Mouse (Mus musculus) heart, embryonic 10.5 days (tissue): ENCODE measurements around the gene Atxn1. TPM values are rescaled to one million over a fixed set of nuclear protein-coding genes. Genes with fewer than 3 reads are reported as not detected.

Source experiments
- DNase-seq: peaks from one replicate; pipeline ENCODE4 v3.0.0-alpha.2; 2017; ENCODE audit warnings: low spot score
- H3K27ac ChIP-seq: fragments of 300-500 bp; sonication (generic); 2 replicates; pipeline ENCODE4 v1.5.1; 2016; ENCODE audit warnings: mild to moderate bottlenecking
- H3K27me3 ChIP-seq: fragments of 300-500 bp; sonication (generic); 2 replicates; pipeline ENCODE4 v1.6.1; 2016; ENCODE audit warnings: mild to moderate bottlenecking; ENCODE audit not compliant: poor library complexity, insufficient read depth, severe bottlenecking
- H3K36me3 ChIP-seq: fragments of 300-500 bp; sonication (generic); 2 replicates; pipeline ENCODE4 v1.6.1; 2016; ENCODE audit warnings: mild to moderate bottlenecking, moderate library complexity
- H3K4me1 ChIP-seq: fragments of 300-500 bp; sonication (generic); 2 replicates; pipeline ENCODE4 v1.6.1; 2016; ENCODE audit warnings: mild to moderate bottlenecking
- H3K4me3 ChIP-seq: fragments of 300-500 bp; sonication (generic); 2 replicates; pipeline ENCODE4 v1.5.1; 2016; ENCODE audit warnings: mild to moderate bottlenecking, moderate library complexity
- H3K9me3 ChIP-seq: fragments of 300-500 bp; sonication (generic); 2 replicates; pipeline ENCODE4 v1.6.1; 2016; ENCODE audit warnings: mild to moderate bottlenecking, moderate library complexity
- WGBS: fragments of 180-500 bp; shearing (Covaris S2); methylation state at CpG from one replicate; pipeline ENCODE4 v1.1.7; 2016; 5-methylcytosine and 5-hydroxymethylcytosine counted together
- polyA plus RNA-seq: library from polyadenylated mRNA; unstranded; fragments of >200 nt; fragmentation: Nextera tagmentation; extraction: Ambion mirVana; gene quantifications from 2 replicates; pipeline ENCODE4 v1.2.1, GENCODE M21; 2016

The Atxn1 gene
- polyA plus RNA-seq, 1 experiment from 2014 or later = 3.9 TPM

DNA sequence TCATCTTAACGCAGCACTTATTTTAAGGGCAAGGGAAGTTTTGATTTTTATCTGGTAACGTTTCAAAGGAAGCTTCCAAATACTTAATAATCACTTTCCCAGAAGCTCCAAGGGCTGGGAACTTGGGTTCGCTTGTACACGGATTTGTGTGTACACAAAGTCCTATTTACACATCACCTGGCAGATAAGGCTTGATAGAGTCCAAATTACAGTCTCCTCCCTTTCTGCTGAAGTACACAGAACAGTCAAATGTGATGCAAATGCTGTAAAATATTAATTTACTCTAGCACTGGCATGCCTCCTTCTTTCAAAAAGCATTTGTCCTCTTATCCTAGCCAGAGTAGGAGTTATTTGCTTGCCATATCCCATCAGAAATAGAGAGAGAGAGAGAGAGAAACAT lies 6.5 kb downstream of the Atxn1 start:
- no peak for DNase-seq
- Histone ChIP-seq H3K36me3 (peaks cover 6% of the 10 kb centered on the region; the same call in 1 of the 2 replicates), H3K9me3 (no peaks in the 10 kb centered on the region), H3K4me3 (no peak overlapping the region), H3K27ac (no peak overlapping the region), H3K4me1 (peaks cover 14% of the 10 kb centered on the region), H3K27me3 (no peaks in the 10 kb centered on the region)
- WGBS = 80% methylated on average over 4 of the region's 4 CpGs

DNA sequence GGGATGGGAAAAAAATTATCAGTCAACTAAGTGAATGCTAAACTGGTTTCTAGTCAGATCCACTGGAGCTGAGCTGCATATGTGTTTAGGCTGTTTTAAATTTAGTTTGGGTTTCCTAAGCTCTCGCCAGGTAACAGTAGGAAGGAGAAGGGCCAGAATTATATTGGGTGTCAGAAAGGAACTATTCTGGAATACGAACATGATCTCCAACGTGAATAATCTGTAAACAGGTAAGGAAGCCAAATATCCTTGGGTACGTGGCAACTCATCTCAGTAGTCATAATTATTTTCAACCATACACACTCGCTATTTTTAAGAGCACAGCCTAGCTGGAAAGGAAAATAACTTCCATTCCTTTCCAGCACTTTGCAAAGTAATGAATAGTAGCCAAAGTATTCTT lies 7.2 kb downstream of the Atxn1 start:
- H3K4me3 ChIP-seq = no peak overlapping the region
- H3K27ac ChIP-seq = no peak overlapping the region
- WGBS = 91% methylated on average over 5 of the region's 5 CpGs
- peaks cover 10% of the 10 kb centered on the region; the same call in 1 of the 2 replicates for H3K36me3 ChIP-seq
- no peak for DNase-seq
- peaks cover 14% of the 10 kb centered on the region for H3K4me1 ChIP-seq
- no peaks in the 10 kb centered on the region for H3K27me3 ChIP-seq
- no peaks in the 10 kb centered on the region for H3K9me3 ChIP-seq

DNA sequence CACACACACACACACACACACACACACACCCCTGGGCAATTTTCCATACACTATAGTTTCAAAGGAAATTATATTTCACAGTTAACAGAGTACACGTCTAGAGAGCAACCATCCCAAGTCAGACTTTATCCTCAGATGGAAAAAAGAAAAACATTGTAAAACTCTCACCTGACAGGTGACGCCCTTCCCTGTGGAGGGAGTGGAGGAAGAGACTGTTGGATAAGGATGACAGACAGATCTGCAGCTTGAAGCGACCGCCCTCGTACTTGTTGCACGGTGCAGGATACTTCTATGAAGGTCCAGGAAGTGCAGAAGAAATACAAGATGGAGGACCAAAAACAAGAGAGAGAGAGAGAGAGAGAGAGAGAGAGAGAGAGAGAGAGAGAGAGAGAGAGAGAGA lies 8.5 kb downstream of the Atxn1 start:
- H3K4me3 ChIP-seq = no peak overlapping the region
- H3K27me3 ChIP-seq = no peaks in the 10 kb centered on the region
- WGBS = 76% methylated on average over 6 of the region's 6 CpGs
- H3K4me1 ChIP-seq = peaks cover 6% of the 10 kb centered on the region; the same call in 1 of the 2 replicates
- DNase-seq = no peak
- peaks cover 10% of the 10 kb centered on the region; the same call in 1 of the 2 replicates for H3K36me3 ChIP-seq
- H3K27ac ChIP-seq = no peak overlapping the region
- no peaks in the 10 kb centered on the region for H3K9me3 ChIP-seq

DNA sequence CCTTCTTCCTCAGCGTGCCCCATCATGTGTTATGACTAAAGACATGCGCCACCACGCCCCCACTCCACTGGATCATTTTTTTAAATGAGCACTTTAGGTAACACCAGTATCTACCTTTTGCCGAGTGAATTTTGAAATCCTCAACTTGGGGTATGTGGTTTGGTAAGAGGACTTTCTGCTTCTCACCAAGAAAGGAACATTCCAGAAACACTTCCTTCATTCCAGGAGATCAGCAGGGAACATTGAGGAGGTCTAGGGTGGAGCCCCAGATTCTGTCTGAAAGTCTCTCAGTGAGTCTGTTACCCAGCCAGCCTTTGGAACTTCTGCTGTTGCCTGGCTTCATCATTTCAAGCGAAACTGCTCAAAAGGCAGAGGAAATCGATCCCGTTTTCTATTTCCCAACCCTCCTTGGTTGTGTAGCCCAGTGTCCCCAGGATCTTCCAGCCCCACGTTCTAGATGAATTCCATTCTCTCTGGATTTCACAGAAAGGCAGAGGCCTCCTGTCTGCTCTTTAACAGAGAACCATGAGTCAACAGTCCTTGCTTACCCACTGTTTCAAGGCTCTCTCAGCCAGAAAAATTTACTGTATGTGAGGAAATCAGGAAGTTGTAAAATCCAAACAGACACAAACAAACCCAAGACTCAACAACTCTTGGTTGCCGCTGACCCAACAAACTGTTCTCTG lies 9.3 kb downstream of the Atxn1 start:
- Histone ChIP-seq H3K4me1 (peaks cover 5% of the 10 kb centered on the region; the same call in 1 of the 2 replicates), H3K36me3 (peaks cover 10% of the 10 kb centered on the region; the same call in 1 of the 2 replicates), H3K27ac (no peak overlapping the region), H3K9me3 (no peaks in the 10 kb centered on the region), H3K4me3 (no peak overlapping the region), H3K27me3 (no peaks in the 10 kb centered on the region)
- WGBS = 84% methylated on average over 9 of the region's 9 CpGs
- DNase-seq = no peak

DNA sequence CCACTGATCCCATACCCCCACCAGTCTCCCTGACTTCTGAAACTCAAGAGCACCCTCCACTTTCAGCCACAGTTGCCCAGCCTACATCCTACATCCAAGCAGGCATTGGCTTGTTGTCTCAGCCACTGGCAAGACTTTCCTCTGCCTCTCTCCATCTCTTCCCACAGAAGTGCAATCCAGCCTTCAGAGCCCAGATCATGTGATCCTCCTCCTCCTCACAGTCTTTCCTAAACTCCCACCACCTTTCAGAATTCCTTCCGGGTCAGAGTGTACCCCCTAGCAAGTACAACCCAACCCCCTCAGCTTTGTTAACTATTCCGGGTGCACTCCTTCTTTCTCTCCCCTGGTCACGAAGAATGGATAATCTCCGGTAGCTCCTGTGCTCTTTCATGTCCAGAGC lies 11.7 kb downstream of the Atxn1 start:
- Histone ChIP-seq H3K36me3 (peaks cover 14% of the 10 kb centered on the region; the same call in 1 of the 2 replicates), H3K9me3 (no peaks in the 10 kb centered on the region), H3K4me1 (no peaks in the 10 kb centered on the region), H3K27me3 (no peaks in the 10 kb centered on the region), H3K27ac (no peak overlapping the region), H3K4me3 (no peak overlapping the region)
- DNase-seq = no peak
- 79% methylated on average over 4 of the region's 4 CpGs for WGBS

- Histone ChIP-seq H3K4me1 (no peaks in the 10 kb centered on the region), H3K4me3 (no peak overlapping the region), H3K9me3 (no peaks in the 10 kb centered on the region), H3K36me3 (peaks cover 14% of the 10 kb centered on the region; the same call in 1 of the 2 replicates), H3K27me3 (no peaks in the 10 kb centered on the region), H3K27ac (no peak overlapping the region)
- DNase-seq = no peak
- WGBS = 70% methylated on average over 20 of the region's 20 CpGs
Measured at GRCm38 (mm10) chr13:45951071-45951645, 13.7 kb downstream of the Atxn1 start.

DNA sequence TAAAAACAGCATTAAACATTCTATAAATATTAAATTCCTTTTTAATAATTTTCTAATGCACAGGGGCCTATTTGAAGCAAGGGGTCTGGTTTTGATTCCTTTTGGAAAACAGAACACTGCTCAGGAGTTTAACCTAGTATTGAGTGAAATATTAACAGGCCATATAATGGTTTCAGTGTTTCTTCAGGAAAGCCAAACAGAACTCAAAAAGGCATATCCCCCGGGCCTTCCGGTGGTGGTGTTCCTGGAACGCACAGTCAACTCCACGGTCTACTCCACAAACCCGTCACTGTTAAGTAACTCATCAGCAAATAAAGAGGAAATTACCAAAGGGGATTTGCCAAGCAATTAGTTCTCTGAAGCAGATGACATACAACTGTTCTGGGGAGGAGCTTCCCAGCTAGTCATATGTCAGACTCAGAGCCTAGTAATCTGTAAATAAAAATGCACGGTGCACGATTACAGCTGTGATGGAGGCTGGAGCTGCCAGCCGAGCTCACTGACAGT lies 14.4 kb downstream of the Atxn1 start:
- no peak overlapping the region for H3K27ac ChIP-seq
- no peaks in the 10 kb centered on the region for H3K9me3 ChIP-seq
- H3K4me3 ChIP-seq = no peak overlapping the region
- no peaks in the 10 kb centered on the region for H3K4me1 ChIP-seq
- H3K36me3 ChIP-seq = peaks cover 15% of the 10 kb centered on the region; the same call in 1 of the 2 replicates
- DNase-seq = no peak
- no peaks in the 10 kb centered on the region for H3K27me3 ChIP-seq
- WGBS = 86% methylated on average over 8 of the region's 8 CpGs

- H3K4me1 ChIP-seq = 0 out of 2 replicates have a peak, but pooled peaks cover 1% of the 10 kb centered on the region
Measured at GRCm38 (mm10) chr13:45946136-45946535, 18.7 kb downstream of the Atxn1 start.

GRCm38 (mm10) chr13:45942337-45942736 lies 22.5 kb downstream of the Atxn1 start:
- DNase-seq = no peak
- 88% methylated on average over 7 of the region's 7 CpGs for WGBS
- peaks cover 17% of the 10 kb centered on the region; the same call in 1 of the 2 replicates for H3K36me3 ChIP-seq
- H3K27ac ChIP-seq = no peak overlapping the region
- H3K9me3 ChIP-seq = no peaks in the 10 kb centered on the region
- H3K4me3 ChIP-seq = no peak overlapping the region
- H3K27me3 ChIP-seq = no peaks in the 10 kb centered on the region
- H3K4me1 ChIP-seq = 0 out of 2 replicates have a peak, but pooled peaks cover 7% of the 10 kb centered on the region

More at GRCm38 (mm10) chr13:45946136-45946535, 18.7 kb downstream of the Atxn1 start:
- Histone ChIP-seq H3K27me3 (no peaks in the 10 kb centered on the region), H3K9me3 (no peaks in the 10 kb centered on the region), H3K27ac (no peak overlapping the region), H3K4me3 (no peak overlapping the region), H3K36me3 (peaks cover 17% of the 10 kb centered on the region; the same call in 1 of the 2 replicates)
- 92% methylated on average over 11 of the region's 11 CpGs for WGBS
- DNase-seq = no peak

GRCm38 (mm10) chr13:45940714-45941113 lies 24.1 kb downstream of the Atxn1 start:
- H3K4me1 ChIP-seq = peaks cover 7% of the 10 kb centered on the region; the same call in 1 of the 2 replicates
- H3K27me3 ChIP-seq = no peaks in the 10 kb centered on the region
- H3K4me3 ChIP-seq = no peak overlapping the region
- WGBS = 86% methylated on average over 4 of the region's 4 CpGs
- H3K36me3 ChIP-seq = peaks cover 17% of the 10 kb centered on the region; the same call in 1 of the 2 replicates
- H3K27ac ChIP-seq = no peak overlapping the region
- DNase-seq = no peak
- no peaks in the 10 kb centered on the region for H3K9me3 ChIP-seq

GRCm38 (mm10) chr13:45939561-45939960 lies 25.2 kb downstream of the Atxn1 start:
- Histone ChIP-seq H3K9me3 (no peaks in the 10 kb centered on the region), H3K4me3 (no peak overlapping the region), H3K27me3 (no peaks in the 10 kb centered on the region), H3K36me3 (peaks cover 11% of the 10 kb centered on the region; the same call in 1 of the 2 replicates), H3K4me1 (peaks cover 15% of the 10 kb centered on the region), H3K27ac (no peak overlapping the region)
- DNase-seq = no peak
- 93% methylated on average over 6 of the region's 6 CpGs for WGBS

DNA sequence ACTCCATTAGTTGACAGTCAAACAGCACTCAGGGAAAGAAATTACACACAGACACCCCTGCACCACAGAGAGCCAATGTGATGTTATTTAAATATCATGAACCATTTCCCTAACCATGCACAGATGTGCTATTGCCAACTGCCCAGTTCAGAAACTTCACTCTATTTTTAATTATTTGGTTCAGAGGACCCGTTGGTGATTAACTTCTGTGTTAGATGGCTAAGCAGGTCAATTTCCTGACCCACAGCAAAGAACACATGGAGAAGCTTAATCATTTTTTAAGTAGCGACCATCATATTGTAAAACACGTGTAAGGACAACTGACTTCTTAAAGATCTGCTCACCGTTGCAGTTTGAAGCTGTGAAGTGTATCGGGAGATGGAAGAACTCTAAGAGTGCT lies 26.7 kb downstream of the Atxn1 start:
- Histone ChIP-seq H3K36me3 (peaks cover 11% of the 10 kb centered on the region; the same call in 1 of the 2 replicates), H3K9me3 (no peaks in the 10 kb centered on the region)
- WGBS = 86% methylated on average over 5 of the region's 5 CpGs

DNA sequence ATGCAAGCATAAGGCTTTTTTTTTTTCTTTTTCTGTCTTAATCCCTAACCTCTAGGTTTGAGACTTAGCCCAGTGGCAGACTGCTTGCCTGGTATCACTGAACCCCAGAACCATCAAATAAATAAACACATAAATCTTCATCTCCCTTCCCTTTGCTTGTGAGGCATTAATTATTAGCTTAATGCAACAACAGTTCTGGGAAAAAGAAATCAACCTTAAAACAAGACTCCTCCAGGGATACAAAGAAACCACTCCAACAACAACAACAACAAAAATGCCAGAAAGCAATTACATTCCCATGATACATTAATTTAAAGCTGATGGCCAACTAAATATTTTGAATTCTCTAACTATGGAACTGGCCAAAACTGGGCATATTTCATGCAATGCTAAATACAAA lies 28.0 kb downstream of the Atxn1 start:
- H3K27me3 ChIP-seq = no peaks in the 10 kb centered on the region
- DNase-seq = no peak
- peaks cover 9% of the 10 kb centered on the region; the same call in 1 of the 2 replicates for H3K36me3 ChIP-seq
- no peaks in the 10 kb centered on the region for H3K9me3 ChIP-seq
- H3K4me1 ChIP-seq = peaks cover 27% of the 10 kb centered on the region
- no peak overlapping the region for H3K4me3 ChIP-seq
- H3K27ac ChIP-seq = no peak overlapping the region

More for the DNA sequence above, 26.7 kb downstream of the Atxn1 start:
- H3K4me1 ChIP-seq = peaks cover 27% of the 10 kb centered on the region
- H3K4me3 ChIP-seq = no peak overlapping the region
- no peaks in the 10 kb centered on the region for H3K27me3 ChIP-seq
- no peak overlapping the region for H3K27ac ChIP-seq
- no peak for DNase-seq
